Mouse (Mus musculus) forebrain, embryonic 13.5 days (tissue): ENCODE data around the gene Mlxipl. TPM values are rescaled to one million over a fixed set of nuclear protein-coding genes. Genes with fewer than 3 reads are reported as not detected.

ENCODE experiments used
- ATAC-seq: fragments of 200-750 bp; cut with Nextera tagmentation; 2 replicates; pipeline ENCODE4 v1.8.0; 2017
- H3K27ac ChIP-seq: fragments of 300-500 bp; sonication (generic); 2 replicates; pipeline ENCODE4 v1.5.1; 2015; ENCODE audit warnings: inconsistent platforms, mild to moderate bottlenecking, moderate library complexity
- H3K27me3 ChIP-seq: fragments of 300-500 bp; sonication (generic); 2 replicates; pipeline ENCODE4 v1.6.1; 2015; ENCODE audit warnings: mild to moderate bottlenecking, inconsistent platforms
- H3K36me3 ChIP-seq: fragments of 300-500 bp; sonication (generic); 2 replicates; pipeline ENCODE4 v1.6.1; 2015; ENCODE audit warnings: mild to moderate bottlenecking, inconsistent platforms; ENCODE audit not compliant: poor library complexity, severe bottlenecking
- H3K4me1 ChIP-seq: fragments of 300-500 bp; sonication (generic); 2 replicates; pipeline ENCODE4 v1.6.1; 2015; ENCODE audit warnings: inconsistent platforms
- H3K4me2 ChIP-seq: fragments of 300-500 bp; sonication (generic); 2 replicates; pipeline ENCODE4 v1.6.1; 2015; ENCODE audit warnings: inconsistent platforms, mild to moderate bottlenecking, moderate library complexity
- H3K4me3 ChIP-seq: fragments of 300-500 bp; sonication (generic); 2 replicates; pipeline ENCODE4 v1.5.1; 2015; ENCODE audit warnings: mild to moderate bottlenecking, inconsistent platforms
- H3K9ac ChIP-seq: fragments of 300-500 bp; sonication (generic); 2 replicates; pipeline ENCODE4 v1.6.1; 2015; ENCODE audit warnings: mild to moderate bottlenecking, inconsistent platforms
- H3K9me3 ChIP-seq: fragments of 300-500 bp; sonication (generic); replicated peaks from 2 replicates; pipeline ENCODE4 v1.6.1; 2016; ENCODE audit warnings: inconsistent platforms
- WGBS: fragments of 180-500 bp; shearing (Covaris S2); methylation state at CpG from one replicate; pipeline ENCODE4 v1.1.7; 2015; 5-methylcytosine and 5-hydroxymethylcytosine counted together
- polyA plus RNA-seq: library from polyadenylated mRNA; unstranded; fragments of >200 nt; fragmentation: Nextera tagmentation; extraction: Ambion mirVana; gene quantifications from 2 replicates; pipeline ENCODE4 v1.2.1, GENCODE M21; 2015

Mlxipl gene
- polyA plus RNA-seq, 1 experiment from 2014 or later, result 1.6 TPM

- H3K27ac ChIP-seq, result no peak overlapping the region
- peaks cover 52% of the 10 kb centered on the region for H3K36me3 ChIP-seq
- no peak for ATAC-seq
- 90% methylated on average over 3 of the region's 3 CpGs for WGBS
- H3K4me1 ChIP-seq, result peaks cover 21% of the 10 kb centered on the region
- H3K4me3 ChIP-seq, result no peak overlapping the region
- H3K4me2 ChIP-seq, result no peak overlapping the region
- H3K27me3 ChIP-seq, result no peaks in the 10 kb centered on the region
- H3K9ac ChIP-seq, result no peak overlapping the region
- H3K9me3 ChIP-seq, result no peaks in the 10 kb centered on the region
Measured at GRCm38 (mm10) chr5:135070448-135070847, 19.2 kb upstream of the Mlxipl start.

DNA sequence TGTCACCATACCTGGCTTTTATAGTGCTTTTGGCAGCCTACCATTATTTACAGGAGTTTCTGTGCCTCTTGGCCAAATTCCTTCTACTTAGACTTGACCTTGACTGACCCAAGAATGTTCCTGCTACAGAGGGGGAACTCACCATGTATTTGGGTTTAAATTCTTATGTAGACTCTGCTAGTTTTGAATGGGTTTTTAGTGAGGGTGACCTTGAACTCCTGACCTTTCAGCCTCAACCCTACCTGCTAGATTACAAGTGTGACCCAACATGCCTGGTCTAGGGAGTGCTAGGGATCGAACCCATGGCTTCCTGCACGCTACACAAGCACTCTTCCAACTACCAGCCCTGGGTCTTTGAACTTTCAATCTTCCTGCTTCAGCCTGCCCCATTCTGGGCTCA lies 17.6 kb upstream of the Mlxipl start:
- H3K4me3 ChIP-seq, result no peak overlapping the region
- peaks cover 24% of the 10 kb centered on the region for H3K4me1 ChIP-seq
- H3K27ac ChIP-seq, result no peak overlapping the region
- H3K9ac ChIP-seq, result no peak overlapping the region
- no peaks in the 10 kb centered on the region for H3K9me3 ChIP-seq
- 94% methylated on average over 2 of the region's 2 CpGs for WGBS
- no peaks in the 10 kb centered on the region for H3K27me3 ChIP-seq
- no peak overlapping the region for H3K4me2 ChIP-seq
- peaks cover 53% of the 10 kb centered on the region for H3K36me3 ChIP-seq
- no peak for ATAC-seq

- Histone ChIP-seq H3K4me2 (no peak overlapping the region), H3K27ac (no peak overlapping the region), H3K4me3 (no peak overlapping the region), H3K36me3 (peaks cover 47% of the 10 kb centered on the region), H3K27me3 (no peaks in the 10 kb centered on the region), H3K4me1 (peaks cover 25% of the 10 kb centered on the region), H3K9ac (no peak overlapping the region), H3K9me3 (no peaks in the 10 kb centered on the region)
- 66% methylated on average over 6 of the region's 6 CpGs for WGBS
- no peak for ATAC-seq
Measured at GRCm38 (mm10) chr5:135072720-135073119, 17.0 kb upstream of the Mlxipl start.

DNA sequence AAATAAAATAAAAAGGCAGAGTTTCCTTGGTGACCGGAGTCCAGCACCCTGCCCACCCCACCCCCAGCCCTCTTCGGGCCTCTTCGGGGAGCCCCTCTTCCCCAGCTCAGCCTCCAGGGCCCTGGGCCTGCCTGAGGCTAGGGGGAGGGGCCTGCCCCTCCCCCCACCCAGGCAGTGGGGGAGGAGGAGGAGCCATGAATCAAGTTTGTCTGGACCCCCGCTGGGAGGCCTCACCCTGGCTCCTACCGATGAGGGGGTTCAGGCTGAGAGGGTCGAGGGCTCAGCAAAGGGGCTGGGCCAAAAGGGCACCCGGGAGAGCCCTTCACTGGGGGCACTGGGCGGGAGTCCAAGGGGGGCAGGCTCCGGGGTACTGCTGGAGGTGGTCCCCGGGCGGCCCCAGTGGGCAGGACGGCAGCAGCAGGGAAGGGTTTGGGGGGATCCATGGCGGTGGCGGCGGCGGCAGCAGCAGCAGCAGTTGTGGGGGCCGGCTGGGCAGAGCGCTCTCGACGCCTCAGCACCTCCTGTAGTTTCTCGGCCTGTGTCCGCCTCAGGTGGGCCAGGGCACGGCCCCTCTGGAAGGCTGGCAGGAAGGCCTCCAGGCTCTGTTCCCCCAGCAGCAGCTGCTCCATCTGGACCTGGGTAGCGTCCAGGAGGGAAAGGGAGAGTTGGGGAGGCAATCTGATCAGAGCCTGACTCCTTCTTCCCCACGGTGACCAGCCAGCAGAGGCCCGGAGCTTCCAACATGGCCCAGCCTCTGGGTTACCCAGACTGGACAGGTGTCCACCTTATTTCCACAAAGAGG lies 16.1 kb upstream of the Mlxipl start:
- no peak for ATAC-seq
- 30% methylated on average over 26 of the region's 26 CpGs for WGBS
- peaks cover 25% of the 10 kb centered on the region for H3K4me1 ChIP-seq
- no peaks in the 10 kb centered on the region for H3K27me3 ChIP-seq
- no peak overlapping the region for H3K4me2 ChIP-seq
- peaks cover 38% of the 10 kb centered on the region for H3K36me3 ChIP-seq
- no peak overlapping the region for H3K4me3 ChIP-seq
- H3K9me3 ChIP-seq, result no peaks in the 10 kb centered on the region
- no peak overlapping the region for H3K27ac ChIP-seq
- peak overlapping the region; percentile 27; the same call in 1 of the 2 replicates for H3K9ac ChIP-seq

DNA sequence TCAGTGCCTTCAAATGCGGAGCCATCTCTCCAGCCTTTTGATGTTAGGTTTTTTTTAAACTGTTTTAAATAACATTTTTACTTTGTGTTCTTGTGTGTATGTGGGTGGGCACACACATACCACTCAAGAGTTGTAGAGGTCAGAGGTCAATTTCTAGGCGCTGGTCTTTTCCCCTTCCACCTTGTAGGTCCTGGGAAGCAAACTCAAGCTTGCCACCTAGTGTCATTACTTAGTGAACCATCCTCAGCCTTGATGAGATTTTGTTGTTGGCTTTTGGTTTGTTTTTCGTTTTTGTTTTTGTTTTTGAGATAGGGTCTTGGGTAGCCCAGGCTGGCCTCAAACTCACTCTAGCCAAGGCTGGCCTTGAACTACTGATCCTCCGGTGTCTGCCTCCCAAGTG lies 14.0 kb upstream of the Mlxipl start:
- H3K4me2 ChIP-seq, result no peak overlapping the region
- H3K36me3 ChIP-seq, result peaks cover 38% of the 10 kb centered on the region
- peaks cover 10% of the 10 kb centered on the region; the same call in 1 of the 2 replicates for H3K27me3 ChIP-seq
- no peak for ATAC-seq
- 74% methylated on average over 4 of the region's 4 CpGs for WGBS
- no peak overlapping the region for H3K27ac ChIP-seq
- H3K9ac ChIP-seq, result no peak overlapping the region
- no peaks in the 10 kb centered on the region for H3K9me3 ChIP-seq
- peaks cover 25% of the 10 kb centered on the region for H3K4me1 ChIP-seq
- no peak overlapping the region for H3K4me3 ChIP-seq

- WGBS, result 91% methylated on average over 14 of the region's 14 CpGs
- no peak for ATAC-seq
- peaks cover 38% of the 10 kb centered on the region for H3K36me3 ChIP-seq
- H3K4me1 ChIP-seq, result peaks cover 25% of the 10 kb centered on the region
- H3K4me2 ChIP-seq, result peak overlapping the region; percentile 78
- H3K4me3 ChIP-seq, result peak overlapping the region; percentile 100
- H3K27me3 ChIP-seq, result peaks cover 10% of the 10 kb centered on the region; the same call in 1 of the 2 replicates
- peak overlapping the region; percentile 99; the same call in 1 of the 2 replicates for H3K9ac ChIP-seq
- H3K9me3 ChIP-seq, result no peaks in the 10 kb centered on the region
- H3K27ac ChIP-seq, result no peak overlapping the region
Measured at GRCm38 (mm10) chr5:135076368-135076767, 13.3 kb upstream of the Mlxipl start.

DNA sequence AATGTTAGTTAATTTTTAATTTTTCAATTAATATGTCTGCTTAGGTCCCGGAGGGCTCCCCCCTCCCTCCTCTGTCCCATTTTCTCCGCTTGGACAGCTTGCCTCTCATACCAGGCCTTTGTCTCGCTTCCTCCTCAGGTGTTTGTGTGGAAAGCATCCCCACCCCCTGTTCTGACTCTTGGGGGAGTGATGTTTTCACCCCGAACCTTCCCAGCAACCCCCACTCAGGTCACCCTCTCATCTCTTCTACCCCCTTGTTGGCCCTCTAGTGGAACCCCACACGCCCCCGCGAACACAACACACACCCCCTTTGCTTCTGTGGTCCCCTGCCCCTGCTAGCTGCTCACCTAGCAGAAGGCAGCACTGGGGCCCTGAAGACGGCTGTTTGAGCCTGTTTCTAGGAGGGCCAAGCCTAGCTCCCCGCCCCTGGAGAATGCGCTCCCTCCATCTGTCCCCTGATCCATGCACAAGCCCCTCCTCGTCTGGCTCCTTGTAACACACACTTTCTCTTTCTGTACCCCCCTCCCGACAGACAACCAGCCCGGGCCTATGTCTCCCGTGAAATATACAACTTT lies 12.7 kb upstream of the Mlxipl start:
- peak overlapping the region; percentile 99 for H3K9ac ChIP-seq
- H3K4me2 ChIP-seq, result peak overlapping the region; percentile 78
- peaks cover 34% of the 10 kb centered on the region for H3K36me3 ChIP-seq
- ATAC-seq, result peak; percentile 75
- H3K27ac ChIP-seq, result peak overlapping the region; percentile 90
- peak overlapping the region; percentile 100 for H3K4me3 ChIP-seq
- H3K27me3 ChIP-seq, result peaks cover 10% of the 10 kb centered on the region; the same call in 1 of the 2 replicates
- no peaks in the 10 kb centered on the region for H3K9me3 ChIP-seq
- 15% methylated on average over 14 of the region's 14 CpGs for WGBS
- H3K4me1 ChIP-seq, result peaks cover 25% of the 10 kb centered on the region

DNA sequence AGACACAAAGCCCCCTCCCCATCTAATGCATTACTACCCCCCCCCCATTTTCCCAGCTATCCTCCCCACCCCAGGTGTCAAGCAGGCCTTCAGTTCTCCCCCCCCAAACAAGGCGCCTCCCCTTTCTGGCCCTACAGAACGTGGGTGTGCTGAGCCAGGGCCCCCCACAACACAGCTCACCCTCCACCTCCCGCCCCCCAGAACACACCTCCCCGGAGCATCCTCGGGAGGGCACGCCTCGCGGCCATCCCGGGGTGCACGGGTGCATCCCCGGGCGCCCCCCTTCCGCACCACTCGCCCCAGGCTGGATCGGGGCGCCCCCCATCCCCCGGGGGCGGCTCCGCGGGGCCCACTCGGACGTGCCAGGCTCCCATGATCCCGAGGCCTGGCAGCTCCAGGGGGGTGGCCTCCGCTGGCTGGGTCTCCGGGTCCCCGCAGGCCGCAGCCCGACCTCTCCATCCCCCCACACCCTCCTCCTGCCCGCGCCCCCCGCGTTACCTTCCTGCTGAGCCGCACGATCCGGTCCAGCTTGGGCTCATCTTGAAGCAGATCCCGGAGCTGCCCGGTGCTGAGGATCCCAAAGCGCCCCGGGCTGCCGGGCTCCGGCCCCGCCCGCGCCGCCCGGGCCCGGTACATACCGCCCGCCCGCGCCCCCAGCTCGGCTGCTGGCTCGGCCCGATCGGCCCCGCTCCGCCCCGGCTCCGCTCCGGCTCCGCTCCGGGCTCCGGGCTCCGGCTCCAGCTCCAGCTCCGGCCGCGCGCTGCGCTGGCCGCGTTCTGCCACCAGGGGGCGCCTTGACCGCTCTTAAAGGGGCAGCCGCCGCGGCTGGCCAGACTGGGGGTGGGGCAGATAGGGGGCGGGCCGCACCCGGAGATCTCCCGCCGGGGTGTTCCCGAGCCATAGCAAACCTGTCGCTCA lies 11.9 kb upstream of the Mlxipl start, which contains the start of gene Vps37d:
TSS of gene Vps37d (minus strand) at position 703 of the 918 bp plus-strand sequence.
- H3K9ac ChIP-seq, result peak within 1 kb of the TSS; percentile 99
- H3K4me1 ChIP-seq, result peaks cover 25% of the 10 kb centered on the region
- H3K9me3 ChIP-seq, result no peaks in the 10 kb centered on the region
- H3K36me3 ChIP-seq, result peaks cover 26% of the 10 kb centered on the region
- H3K4me2 ChIP-seq, result peak within 1 kb of the TSS; percentile 78
- peak; percentile 85 for ATAC-seq
- 0% methylated on average over 32 of the region's 83 CpGs for WGBS
- H3K27me3 ChIP-seq, result peaks cover 10% of the 10 kb centered on the region; the same call in 1 of the 2 replicates
- peak within 1 kb of the TSS; percentile 100 for H3K4me3 ChIP-seq
- H3K27ac ChIP-seq, result peak within 1 kb of the TSS; percentile 90

- peak overlapping the region; percentile 78 for H3K4me2 ChIP-seq
- peak overlapping the region; percentile 99; the same call in 1 of the 2 replicates for H3K9ac ChIP-seq
- under 1% methylated on average over 11 of the region's 11 CpGs for WGBS
- H3K27ac ChIP-seq, result 0 out of 2 replicates have a peak overlapping the region, but pooled peaks have one; percentile 90
- H3K36me3 ChIP-seq, result peaks cover 20% of the 10 kb centered on the region
- H3K9me3 ChIP-seq, result no peaks in the 10 kb centered on the region
- no peak; the same call in 1 of the 2 replicates for ATAC-seq
- peaks cover 10% of the 10 kb centered on the region; the same call in 1 of the 2 replicates for H3K27me3 ChIP-seq
- peaks cover 21% of the 10 kb centered on the region for H3K4me1 ChIP-seq
- H3K4me3 ChIP-seq, result peak overlapping the region; percentile 100
Measured at GRCm38 (mm10) chr5:135078482-135078810, 11.2 kb upstream of the Mlxipl start.

GRCm38 (mm10) chr5:135079578-135079977 lies 10.1 kb upstream of the Mlxipl start:
- ATAC-seq, result no peak
- Histone ChIP-seq H3K4me3 (no peak overlapping the region), H3K9me3 (no peaks in the 10 kb centered on the region), H3K4me2 (no peak overlapping the region), H3K27me3 (peaks cover 10% of the 10 kb centered on the region; the same call in 1 of the 2 replicates), H3K36me3 (peaks cover 11% of the 10 kb centered on the region), H3K27ac (no peak overlapping the region), H3K9ac (no peak overlapping the region), H3K4me1 (peaks cover 12% of the 10 kb centered on the region)
- WGBS, result 94% methylated on average over 2 of the region's 2 CpGs

GRCm38 (mm10) chr5:135080539-135080938 lies 9.2 kb upstream of the Mlxipl start:
- 88% methylated on average over 5 of the region's 5 CpGs for WGBS
- no peaks in the 10 kb centered on the region for H3K9me3 ChIP-seq
- no peak overlapping the region for H3K4me3 ChIP-seq
- ATAC-seq, result no peak
- H3K27ac ChIP-seq, result no peak overlapping the region
- no peak overlapping the region for H3K9ac ChIP-seq
- H3K4me2 ChIP-seq, result no peak overlapping the region
- H3K4me1 ChIP-seq, result peaks cover 12% of the 10 kb centered on the region
- H3K36me3 ChIP-seq, result peaks cover 7% of the 10 kb centered on the region
- peaks cover 10% of the 10 kb centered on the region; the same call in 1 of the 2 replicates for H3K27me3 ChIP-seq
